Mouse (Mus musculus) stomach, postnatal 0 days (tissue): ENCODE measurements around the gene Pnkd. TPM values are rescaled to one million over a fixed set of nuclear protein-coding genes. Genes with fewer than 3 reads are reported as not detected.

ENCODE experiments used
- ATAC-seq: fragments of 200-750 bp; cut with Nextera tagmentation; 2 replicates; pipeline ENCODE4 v1.8.0; 2017; ENCODE audit not compliant: low FRiP score, low TSS enrichment
- DNase-seq: peaks from one replicate; pipeline ENCODE4 v3.0.0-alpha.2; 2016; ENCODE audit warnings: low spot score
- H3K27ac ChIP-seq: fragments of 300-500 bp; sonication (generic); replicated peaks from 2 replicates; pipeline ENCODE4 v1.5.1; 2014; ENCODE audit warnings: mild to moderate bottlenecking, control low read depth
- H3K27me3 ChIP-seq: fragments of 300-500 bp; sonication (generic); 2 replicates; pipeline ENCODE4 v1.6.1; 2014; ENCODE audit warnings: low read length; ENCODE audit not compliant: control insufficient read depth, insufficient read depth
- H3K36me3 ChIP-seq: fragments of 300-500 bp; sonication (generic); 2 replicates; pipeline ENCODE4 v1.6.1; 2014; ENCODE audit warnings: low read length, mixed read lengths; ENCODE audit not compliant: control insufficient read depth, insufficient read depth
- H3K4me1 ChIP-seq: fragments of 300-500 bp; sonication (generic); replicated peaks from 2 replicates; pipeline ENCODE4 v1.6.1; 2014; ENCODE audit warnings: antibody characterized with exemption; ENCODE audit not compliant: control insufficient read depth, insufficient read depth
- H3K4me2 ChIP-seq: fragments of 300-500 bp; sonication (generic); replicated peaks from 2 replicates; pipeline ENCODE4 v1.6.1; 2014; ENCODE audit warnings: low read depth, mild to moderate bottlenecking, control low read depth, moderate library complexity
- H3K4me3 ChIP-seq: fragments of 300-500 bp; sonication (generic); 2 replicates; pipeline ENCODE4 v1.5.1; 2014; ENCODE audit warnings: low read depth, low read length, control low read depth
- H3K9ac ChIP-seq: fragments of 300-500 bp; sonication (generic); 2 replicates; pipeline ENCODE4 v1.6.1; 2014; ENCODE audit warnings: mild to moderate bottlenecking, low read length, control low read depth, mixed read lengths
- H3K9me3 ChIP-seq: fragments of 300-500 bp; sonication (generic); 2 replicates; pipeline ENCODE4 v1.6.1; 2016; ENCODE audit warnings: low read length; ENCODE audit not compliant: control insufficient read depth
- CTCF ChIP-seq: IDR thresholded peaks from 2 replicates; pipeline ENCODE4 v1.5.1; 2016; ENCODE audit warnings: antibody characterized with exemption, low read depth, mild to moderate bottlenecking, moderate library complexity
- EP300 ChIP-seq: optimal IDR thresholded peaks from 2 replicates; pipeline ENCODE3; 2016; ENCODE audit warnings: antibody characterized with exemption
- WGBS: fragments of 180-500 bp; shearing (Covaris S2); extraction: QIAGEN DNeasy Blood & Tissue Kit; methylation state at CpG from one replicate; pipeline ENCODE4 v1.1.7; 2014; 5-methylcytosine and 5-hydroxymethylcytosine counted together
- polyA plus RNA-seq: library from polyadenylated mRNA; unstranded; fragments of >200 nt; fragmentation: Nextera tagmentation; extraction: Ambion mirVana; gene quantifications from 2 replicates; pipeline ENCODE4 v1.2.1, GENCODE M21; 2015

Pnkd gene
- polyA plus RNA-seq, 1 experiment from 2014 or later, result 84.8 TPM

- H3K9me3 ChIP-seq, result no peaks in the 10 kb centered on the region
- DNase-seq, result no peak
- peaks cover 16% of the 10 kb centered on the region for H3K4me1 ChIP-seq
- TF ChIP-seq CTCF (no peak), EP300 (no peak)
- ATAC-seq, result no peak
- H3K27ac ChIP-seq, result peak overlapping the region; percentile 78
- 50% methylated on average over 2 of the region's 2 CpGs for WGBS
- H3K9ac ChIP-seq, result peak overlapping the region; percentile 97
- no peaks in the 10 kb centered on the region for H3K36me3 ChIP-seq
- H3K4me3 ChIP-seq, result peak overlapping the region; percentile 92
- peak overlapping the region; percentile 76 for H3K4me2 ChIP-seq
- H3K27me3 ChIP-seq, result no peaks in the 10 kb centered on the region
Observed at GRCm38 (mm10) chr1:74302835-74303234, 18.1 kb downstream of the Pnkd start.

- peaks cover 7% of the 10 kb centered on the region; the same call in 1 of the 2 replicates for H3K4me1 ChIP-seq
- peak overlapping the region; percentile 97 for H3K9ac ChIP-seq
- H3K4me3 ChIP-seq, result peak overlapping the region; percentile 92
- no peaks in the 10 kb centered on the region for H3K27me3 ChIP-seq
- under 1% methylated on average over 52 of the region's 56 CpGs for WGBS
- H3K27ac ChIP-seq, result peak overlapping the region; percentile 97
- H3K36me3 ChIP-seq, result no peaks in the 10 kb centered on the region
- TF ChIP-seq CTCF (no peak; the same call in 1 of the 2 replicates), EP300 (no peak)
- H3K9me3 ChIP-seq, result no peaks in the 10 kb centered on the region
- ATAC-seq (peak; percentile 75), DNase-seq (peak; percentile 87)
- peak overlapping the region; percentile 76 for H3K4me2 ChIP-seq
Observed at GRCm38 (mm10) chr1:74303509-74304338, 19.0 kb downstream of the Pnkd start.

DNA sequence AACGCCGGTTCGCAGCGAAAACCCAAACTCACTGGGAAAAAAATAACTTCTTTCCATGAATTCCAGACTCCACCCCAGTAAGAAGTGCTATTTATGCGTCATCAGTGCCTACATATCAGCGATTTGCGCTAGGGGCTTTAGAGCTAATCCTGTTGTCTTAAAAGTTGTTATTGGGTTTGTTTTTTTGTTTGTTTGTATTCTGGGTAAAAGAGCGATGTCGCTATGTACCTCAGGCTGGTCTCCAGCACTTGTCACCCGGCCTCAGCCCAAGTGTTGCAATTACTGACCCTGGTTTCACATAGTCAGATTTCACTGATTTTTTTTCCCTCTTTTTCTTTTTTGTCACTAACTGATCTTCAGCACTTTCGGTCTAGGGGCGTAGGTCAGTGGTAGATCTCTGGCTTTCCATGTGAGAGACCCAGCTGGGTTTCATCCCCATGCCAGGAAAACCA lies 19.6 kb downstream of the Pnkd start:
- TF ChIP-seq EP300 (no peak), CTCF (no peak)
- 4% methylated on average over 12 of the region's 12 CpGs for WGBS
- no peak for ATAC-seq
- Histone ChIP-seq H3K27me3 (no peaks in the 10 kb centered on the region), H3K27ac (peak overlapping the region; percentile 97), H3K9ac (peak overlapping the region; percentile 97), H3K4me2 (peak overlapping the region; percentile 76), H3K9me3 (no peaks in the 10 kb centered on the region), H3K4me3 (peak overlapping the region; percentile 92), H3K36me3 (no peaks in the 10 kb centered on the region), H3K4me1 (0 out of 2 replicates have a peak, but pooled peaks cover 4% of the 10 kb centered on the region)
- no peak for DNase-seq

DNA sequence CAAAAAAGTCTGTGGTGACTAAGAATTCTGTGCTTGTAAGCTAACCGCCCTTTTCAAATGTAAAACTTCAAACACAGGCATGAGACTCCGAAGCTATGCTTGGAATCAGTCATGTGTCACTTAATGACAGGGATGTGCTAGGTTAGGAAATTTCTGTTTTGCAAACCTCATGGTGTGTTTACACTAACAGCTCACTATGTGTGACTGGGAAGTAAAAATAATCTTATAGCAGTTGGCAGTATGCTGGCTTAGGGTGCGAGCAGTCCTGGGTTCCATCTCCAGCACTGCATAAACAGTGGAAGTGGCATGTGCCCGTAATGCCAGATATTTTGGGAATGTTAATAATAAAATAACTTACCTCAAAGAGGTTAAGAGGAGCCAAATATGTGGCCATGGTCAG lies 20.2 kb downstream of the Pnkd start:
- Histone ChIP-seq H3K27me3 (no peaks in the 10 kb centered on the region), H3K4me2 (no peak overlapping the region), H3K4me3 (no peak overlapping the region), H3K27ac (no peak overlapping the region), H3K9ac (no peak overlapping the region), H3K4me1 (peaks cover 7% of the 10 kb centered on the region), H3K9me3 (no peaks in the 10 kb centered on the region), H3K36me3 (no peaks in the 10 kb centered on the region)
- ATAC-seq (no peak), DNase-seq (no peak)
- TF ChIP-seq CTCF (no peak), EP300 (no peak)
- WGBS, result 58% methylated on average over 4 of the region's 4 CpGs

GRCm38 (mm10) chr1:74305522-74305921 lies 20.8 kb downstream of the Pnkd start, which contains the start of gene Tmbim1:
TSS of gene Tmbim1 (minus strand) at chr1:74305622.
- Histone ChIP-seq H3K4me3 (peak within 1 kb of the TSS; percentile 92; the same call in 1 of the 2 replicates), H3K4me1 (peaks cover 8% of the 10 kb centered on the region), H3K27me3 (no peaks in the 10 kb centered on the region), H3K27ac (peak within 1 kb of the TSS; percentile 97), H3K36me3 (no peaks in the 10 kb centered on the region), H3K9me3 (no peaks in the 10 kb centered on the region), H3K9ac (peak within 1 kb of the TSS; percentile 97), H3K4me2 (peak within 1 kb of the TSS; percentile 76)
- no peak for ATAC-seq
- TF ChIP-seq CTCF, result no peak
- no peak for TF ChIP-seq EP300
- DNase-seq, result peak; percentile 27
- WGBS, result 86% methylated on average over 2 of the region's 2 CpGs

DNA sequence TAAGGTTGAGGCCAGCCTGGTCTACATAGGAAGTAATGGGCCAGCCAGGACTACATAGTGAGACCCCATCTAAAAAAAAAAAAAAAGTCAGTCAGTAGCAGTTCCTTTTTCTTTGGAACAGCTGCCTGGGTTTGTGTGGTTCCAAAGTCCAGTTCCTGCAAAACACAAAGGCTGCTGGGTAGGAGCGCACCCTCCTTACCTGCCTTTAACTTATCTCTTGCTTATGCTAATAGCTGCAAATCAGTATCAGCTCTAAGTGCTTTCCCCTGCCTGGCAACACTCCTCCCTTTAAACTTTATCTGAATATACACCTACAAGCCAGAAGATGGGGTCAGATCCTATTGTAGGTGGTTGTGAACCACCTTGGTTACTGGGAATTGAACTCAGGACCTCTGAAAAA lies 22.4 kb downstream of the Pnkd start:
- H3K36me3 ChIP-seq, result no peaks in the 10 kb centered on the region
- peaks cover 8% of the 10 kb centered on the region for H3K4me1 ChIP-seq
- 65% methylated on average over 1 of the region's 1 CpGs for WGBS
- no peak overlapping the region for H3K4me2 ChIP-seq
- H3K4me3 ChIP-seq, result no peak overlapping the region
- H3K27me3 ChIP-seq, result no peaks in the 10 kb centered on the region
- TF ChIP-seq CTCF (peak; percentile 26), EP300 (no peak)
- H3K9ac ChIP-seq, result no peak overlapping the region
- peak; percentile 82 for DNase-seq
- H3K27ac ChIP-seq, result peak overlapping the region; percentile 69
- peak; percentile 79 for ATAC-seq
- H3K9me3 ChIP-seq, result no peaks in the 10 kb centered on the region
